In genomic region chr5:118154839-118155564, GRCm38 (mm10) we compare ENCODE assay signal across 8 mouse cellular contexts. TPM values are rescaled to one million over a fixed set of nuclear protein-coding genes. Genes with fewer than 3 reads are reported as not detected.
A peak's percentile ranks its signal among the peaks of the same experiment; 100 is the strongest.
DNase-seq lines count a peak whose midpoint lies in the region; ATAC-seq lines count a peak whose summit lies in the region.

TSS of gene Fbxw8 (minus strand) at chr5:118155464.

- peaks cover 25% of the 10 kb centered on the region for H3K4me1 ChIP-seq in hindbrain, embryonic 15.5 days (replicated peaks)

- H3K9ac ChIP-seq in hindbrain, embryonic 15.5 days: peak within 1 kb of the TSS; percentile 95

- H3K9me3 ChIP-seq in hindbrain, embryonic 15.5 days: no peaks in the 10 kb centered on the region

- H3K36me3 ChIP-seq in hindbrain, embryonic 15.5 days: peaks cover 3% of the 10 kb centered on the region; the same call in 1 of the 2 replicates

- no peaks in the 10 kb centered on the region for H3K27me3 ChIP-seq in hindbrain, embryonic 15.5 days

- WGBS in hindbrain, embryonic 15.5 days: under 1% methylated on average over 62 of the region's 67 CpGs

- peak; percentile 58 for DNase-seq in T-cell, adult 2 months (ENCODE audit: low spot score)
- DNase-seq in cerebellum, postnatal 36 days: peak; percentile 86 to 88
- peak; percentile 86 for DNase-seq in frontal cortex, postnatal 36 days (ENCODE audit: low spot score in 2 of 2)
- peak; percentile 62 for DNase-seq in left cerebral cortex, adult 11 months (ENCODE audit: low spot score)
- DNase-seq in lung, postnatal 4 days: peak; percentile 93
- DNase-seq in retina, postnatal 7 days (ENCODE audit: low read depth, low spot score): peak; percentile 82
- DNase-seq in urinary bladder, postnatal 10 days (ENCODE audit: low spot score): peak; percentile 73

- H3K27ac ChIP-seq in hindbrain, embryonic 15.5 days (replicated peaks): peak within 1 kb of the TSS; percentile 73

- peak; percentile 90 for ATAC-seq in hindbrain, embryonic 15.5 days (ENCODE audit: low FRiP score, low read depth)

- H3K4me2 ChIP-seq in hindbrain, embryonic 15.5 days: peak within 1 kb of the TSS; percentile 80

- H3K4me3 ChIP-seq in hindbrain, embryonic 15.5 days: peak within 1 kb of the TSS; percentile 79

RNA-seq across cellular contexts. Expression of gene Fbxw8, which starts in this region (rescaled TPM):
- 21.1 and 21.7 TPM in 2 replicates for polyA plus RNA-seq in hindbrain, embryonic 15.5 days (2015; fragmentation: Nextera tagmentation; extraction: Ambion mirVana)

Comparison
In these comparisons a context has a peak if more than half of its experiments do, and no peak if none do; other contexts are left out.
1. Peak in every context shown above with its lines: DNase-seq, ATAC-seq, H3K4me3 ChIP-seq and H3K27ac ChIP-seq.